Mouse (Mus musculus) ES-Bruce4 (cell line): ENCODE data around the gene Scn2b.

Source experiments
- CTCF ChIP-seq: IDR thresholded peaks from one replicate; pipeline ENCODE4 v1.8.1; 2011; ENCODE audit warnings: low read depth, low read length
- POLR2A ChIP-seq: IDR thresholded peaks from one replicate; pipeline ENCODE4 v1.8.1; 2011; ENCODE audit warnings: low read length; ENCODE audit not compliant: insufficient read depth

- TF ChIP-seq CTCF (peak; percentile 97), POLR2A (no peak)
Measured at GRCm38 (mm10) chr9:45121769-45122168, 4.2 kb downstream of the Scn2b start.
